Mouse (Mus musculus) adrenal gland, postnatal 36 days (tissue): ENCODE data around the gene Ap2a1. TPM values are rescaled to one million over a fixed set of nuclear protein-coding genes. Genes with fewer than 3 reads are reported as not detected.

ENCODE experiments used
- DNase-seq, 2 experiments: peaks; one replicate each; pipeline ENCODE4 v3.0.0; 2021; ENCODE audit warnings: mixed read lengths in 1 of 2
- total RNA-seq, 2 experiments: library from RNA; stranded (reverse); gene quantifications; 2 replicates each; pipeline ENCODE4 v1.2.3; 2021

Ap2a1 gene
- total RNA-seq, 2 experiments from 2014 or later: 95.0 to 106 TPM

DNA sequence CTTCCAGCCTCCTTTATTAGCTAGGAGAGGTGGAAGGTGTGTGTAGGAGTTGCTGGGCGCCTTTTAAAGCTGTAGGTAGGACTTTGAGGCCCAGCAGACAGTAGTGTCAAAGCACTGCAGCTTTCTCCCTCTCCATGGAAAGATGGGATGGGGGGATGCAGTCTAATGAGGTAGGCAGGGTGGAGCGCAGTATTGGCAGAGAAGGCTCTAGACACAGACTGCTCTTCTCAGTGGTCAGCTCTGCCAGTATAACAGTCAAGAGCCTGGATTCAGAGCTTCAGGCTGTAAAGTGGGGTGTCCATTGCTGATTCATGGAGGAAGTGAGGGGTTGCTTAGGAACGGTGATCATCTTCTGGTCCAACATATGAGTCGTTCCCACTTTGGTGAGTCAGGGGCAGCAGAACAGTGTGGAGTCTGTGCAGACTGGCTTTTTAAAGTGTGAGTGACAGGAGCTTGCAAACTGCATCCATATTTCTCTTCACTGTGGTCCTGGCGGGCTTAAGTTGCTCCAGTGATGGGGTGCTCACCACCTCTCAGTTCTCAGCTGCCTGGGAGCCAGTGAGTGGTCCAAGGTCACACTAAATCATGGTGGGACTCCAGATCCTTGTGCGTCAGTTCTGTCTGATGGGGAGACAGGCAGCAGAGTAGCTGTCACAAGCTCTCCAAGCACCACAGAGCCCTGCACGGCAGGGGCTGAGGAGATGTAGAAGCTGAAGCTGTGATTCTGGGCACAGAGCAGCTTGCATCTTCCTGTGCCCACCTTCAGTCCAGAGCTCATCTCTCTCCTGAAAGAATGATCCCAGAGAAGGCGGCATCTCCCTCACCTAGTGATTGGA is 78.3 kb downstream of the Ap2a1 start:
- no peak for DNase-seq

Other genes starting within 250 kb of the Ap2a1 start
- gene Izumo2, start 220.8 kb downstream of the Ap2a1 start, total RNA-seq: not detected
- 10 to 100 TPM; 47.5 to 50.6 TPM for gene Vrk3, start 181.1 kb downstream of the Ap2a1 start, total RNA-seq
- gene Zfp473, start 178.4 kb downstream of the Ap2a1 start, total RNA-seq: under 1 TPM; 0.49 to 0.70 TPM
- 10 to 100 TPM; 40.9 to 42.5 TPM for gene Nup62, start 113.4 kb downstream of the Ap2a1 start, total RNA-seq
- gene Il4i1, start 113.1 kb downstream of the Ap2a1 start, total RNA-seq: 1 to 10 TPM; 2.0 to 2.6 TPM
- 100 to 1,000 TPM; 135 to 151 TPM for gene Atf5, start 112.8 kb downstream of the Ap2a1 start, total RNA-seq
- gene Akt1s1, start 80.5 kb downstream of the Ap2a1 start, total RNA-seq: 100 to 1,000 TPM; 108 to 118 TPM
- gene Tbc1d17, start 80.4 kb downstream of the Ap2a1 start, total RNA-seq: 10 to 100 TPM; 54.1 to 73.4 TPM
- gene Pnkp, start 72.4 kb downstream of the Ap2a1 start, total RNA-seq: 10 to 100 TPM; 41.7 to 50.6 TPM
- gene Ptov1, start 59.7 kb downstream of the Ap2a1 start, total RNA-seq: 100 to 1,000 TPM; 215 to 274 TPM
- gene Med25, start 36.8 kb downstream of the Ap2a1 start, total RNA-seq: 10 to 100 TPM; 86.1 to 97.1 TPM
- gene Fuz, start 33.4 kb downstream of the Ap2a1 start, total RNA-seq: 10 to 100 TPM; 24.9 to 25.8 TPM
- not detected for gene Tsks, start 13.7 kb upstream of the Ap2a1 start, total RNA-seq
- 10 to 100 TPM in 1 of 2 experiments, 1 to 10 TPM in 1; 8.6 to 10.7 TPM for gene Cpt1c, start 45.4 kb upstream of the Ap2a1 start, total RNA-seq
- 100 to 1,000 TPM; 236 to 262 TPM for gene Prmt1, start 57.1 kb upstream of the Ap2a1 start, total RNA-seq
- gene Irf3, start 68.2 kb upstream of the Ap2a1 start, total RNA-seq: 100 to 1,000 TPM in 1 of 2 experiments, 10 to 100 TPM in 1; 90.4 to 123 TPM
- 10 to 100 TPM; 16.5 to 17.4 TPM for gene Bcl2l12, start 69.2 kb upstream of the Ap2a1 start, total RNA-seq
- gene Scaf1, start 86.9 kb upstream of the Ap2a1 start, total RNA-seq: 10 to 100 TPM; 76.9 to 82.6 TPM
- gene Rras, start 88.5 kb upstream of the Ap2a1 start, total RNA-seq: 100 to 1,000 TPM in 1 of 2 experiments, 10 to 100 TPM in 1; 98.9 to 101 TPM
- 10 to 100 TPM; 47.7 to 59.7 TPM for gene Prr12, start 123.4 kb upstream of the Ap2a1 start, total RNA-seq
- gene Nosip, start 132.9 kb upstream of the Ap2a1 start, total RNA-seq: 10 to 100 TPM; 50.5 to 65.3 TPM
- 10 to 100 TPM; 18.1 to 20.5 TPM for gene Prrg2, start 133.2 kb upstream of the Ap2a1 start, total RNA-seq
- gene Rcn3, start 162.7 kb upstream of the Ap2a1 start, total RNA-seq: 10 to 100 TPM; 32.2 to 38.3 TPM
- 100 to 1,000 TPM; 116 to 138 TPM for gene Fcgrt, start 174.4 kb upstream of the Ap2a1 start, total RNA-seq
- gene Rps11, start 194.9 kb upstream of the Ap2a1 start, total RNA-seq: 1,000 to 10,000 TPM; 1,231 to 1,372 TPM
- 1,000 to 10,000 TPM; 1,621 to 1,757 TPM for gene Rpl13a, start 199.3 kb upstream of the Ap2a1 start, total RNA-seq
- gene Gm45713, start 206.7 kb upstream of the Ap2a1 start, total RNA-seq: not detected
- 10 to 100 TPM; 15.3 to 25.5 TPM for gene Flt3l, start 206.9 kb upstream of the Ap2a1 start, total RNA-seq
- 10 to 100 TPM; 59.1 to 77.0 TPM for gene Pih1d1, start 224.8 kb upstream of the Ap2a1 start, total RNA-seq
- 10 to 100 TPM; 62.7 to 76.7 TPM for gene Aldh16a1, start 225.1 kb upstream of the Ap2a1 start, total RNA-seq
- under 1 TPM in 1 of 2 experiments, not detected in 1; 0.17 TPM for gene Slc17a7, start 234.5 kb upstream of the Ap2a1 start, total RNA-seq